Comparison of ENCODE assay signal across 8 mouse cellular contexts in genomic region chr3:54352891-54353652, GRCm38 (mm10). TPM values are rescaled to one million over a fixed set of nuclear protein-coding genes. Genes with fewer than 3 reads are reported as not detected.
DNase-seq lines count a peak whose midpoint lies in the region; TF ChIP-seq lines count a peak whose summit lies in the region.
"Had no signal": no experiment of that assay in that cellular context is flagged by ENCODE, and none has a peak within 500 bp of the region (broad histone marks: within the 10 kb centered on the region; RNA-seq: fewer than 3 reads in every experiment).

No protein-coding gene starts in this region.

- intact Hi-C loops in heart, postnatal 14 days (cut with DNase I) = loop anchor here (2.0 to 10.0 kb wide), 3 partner anchors 172 to 336 kb away; no protein-coding TSS in a partner anchor

- WGBS in embryonic facial prominence, embryonic 10.5 days = 32% methylated on average over 9 of the region's 9 CpGs
- 23% methylated on average over 9 of the region's 9 CpGs for WGBS in spleen, adult 2 months

- no peak overlapping the region for H3K27ac ChIP-seq in ES-Bruce4 (ENCODE audit: insufficient read depth, low read length)
- no peak overlapping the region for H3K27ac ChIP-seq in embryonic facial prominence, embryonic 10.5 days (replicated peaks)
- no peak overlapping the region for H3K27ac ChIP-seq in spleen, adult 2 months (ENCODE audit: insufficient read depth, low read length)
- H3K27ac ChIP-seq: hindbrain, embryonic 15.5 days had no signal

- H3K27me3 ChIP-seq in ES-Bruce4 (ENCODE audit: control insufficient read depth, insufficient read depth, low read length, poor library complexity, severe bottlenecking) = no peaks in the 10 kb centered on the region
- no peaks in the 10 kb centered on the region for H3K27me3 ChIP-seq in embryonic facial prominence, embryonic 10.5 days (replicated peaks; ENCODE audit: low read depth, poor library complexity, severe bottlenecking)
- H3K27me3 ChIP-seq in spleen, adult 2 months (ENCODE audit: control insufficient read depth, insufficient read depth, low read length) = no peaks in the 10 kb centered on the region
- H3K27me3 ChIP-seq: hindbrain, embryonic 15.5 days had no signal

- TF ChIP-seq CTCF in ES-Bruce4 (IDR thresholded peaks at IDR 0.05; ENCODE audit: low read depth, low read length) = peak; percentile 75
- peak; percentile 72; the same call in 1 of the 2 replicates for TF ChIP-seq CTCF in spleen, adult 2 months (IDR thresholded peaks at IDR 0.05; ENCODE audit: extremely low read depth, insufficient read depth, insufficient read length, insufficient replicate concordance)

- H3K9ac ChIP-seq in ES-Bruce4 (ENCODE audit: low read depth, poor library complexity, severe bottlenecking) = no peak overlapping the region
- H3K9ac ChIP-seq: hindbrain, embryonic 15.5 days had no signal

- peak; percentile 86 for DNase-seq in adrenal gland, postnatal 10 days
- peak; percentile 74 for DNase-seq in embryonic facial prominence, embryonic 10.5 days (ENCODE audit: low spot score)
- DNase-seq in heart, postnatal 14 days = peak; percentile 71 to 88
- peak; percentile 42 to 74 for DNase-seq in layer of hippocampus, adult 8-10 months (ENCODE audit: low spot score in 2 of 2)
- DNase-seq in lung, postnatal 36 days = peak; percentile 75
- peak; percentile 4 to 56 for DNase-seq in spleen, adult 2 months (ENCODE audit: low read depth in 1 of 2, low spot score in 2 of 2)

- no peaks in the 10 kb centered on the region for H3K4me1 ChIP-seq in ES-Bruce4 (ENCODE audit: control insufficient read depth, insufficient read depth, low read length)
- H3K4me1 ChIP-seq in embryonic facial prominence, embryonic 10.5 days = peaks cover 5% of the 10 kb centered on the region
- no peaks in the 10 kb centered on the region for H3K4me1 ChIP-seq in spleen, adult 2 months (ENCODE audit: control insufficient read depth, insufficient read depth, insufficient read length)

- TF ChIP-seq POLR2A in ES-Bruce4 (IDR thresholded peaks at IDR 0.05; ENCODE audit: insufficient read depth, low read length) = no peak
- TF ChIP-seq POLR2A in spleen, adult 2 months (IDR thresholded peaks at IDR 0.05; ENCODE audit: low read depth, low read length) = no peak

- TF ChIP-seq EP300 in ES-Bruce4 (IDR thresholded peaks at IDR 0.05; ENCODE audit: insufficient read depth, low read depth, low read length) = no peak

- no peaks in the 10 kb centered on the region for H3K9me3 ChIP-seq in ES-Bruce4 (replicated peaks; ENCODE audit: control insufficient read depth, insufficient read depth, low read length, poor library complexity, severe bottlenecking)
- H3K9me3 ChIP-seq in embryonic facial prominence, embryonic 10.5 days = no peaks in the 10 kb centered on the region
- H3K9me3 ChIP-seq: hindbrain, embryonic 15.5 days had no signal

- no peaks in the 10 kb centered on the region for H3K36me3 ChIP-seq in ES-Bruce4 (ENCODE audit: control insufficient read depth, insufficient read depth, low read length, poor library complexity, severe bottlenecking)
- H3K36me3 ChIP-seq in embryonic facial prominence, embryonic 10.5 days (replicated peaks) = no peaks in the 10 kb centered on the region
- H3K36me3 ChIP-seq in spleen, adult 2 months (ENCODE audit: control insufficient read depth, insufficient read depth, low read length) = no peaks in the 10 kb centered on the region
- H3K36me3 ChIP-seq: hindbrain, embryonic 15.5 days had no signal

- H3K4me3 ChIP-seq in ES-Bruce4 (ENCODE audit: low read depth, low read length) = no peak overlapping the region
- no peak overlapping the region for H3K4me3 ChIP-seq in embryonic facial prominence, embryonic 10.5 days
- H3K4me3 ChIP-seq in spleen, adult 2 months (ENCODE audit: extremely low read depth, insufficient read depth, insufficient read length) = no peak overlapping the region
- H3K4me3 ChIP-seq: hindbrain, embryonic 15.5 days had no signal

RNA-seq across cellular contexts. Expression of gene Postn, which starts 7.8 kb away (rescaled TPM):
- polyA plus RNA-seq in ES-Bruce4 (2011; ENCODE audit: insufficient read depth, insufficient read length, low read depth, missing spikeins) = 7.5 and 10.1 TPM in 2 replicates
- total RNA-seq in adrenal gland, postnatal 10 days (2021) = 100 to 1,000 TPM; 324 to 361 TPM
- 17.0 and 23.6 TPM in 2 replicates for polyA plus RNA-seq in embryonic facial prominence, embryonic 10.5 days (2016; fragmentation: Nextera tagmentation; extraction: Ambion mirVana)
- 100 to 1,000 TPM; 145 to 157 TPM for total RNA-seq in heart, postnatal 14 days (2021)
- 1 to 10 TPM; 1.2 to 2.3 (median 1.4) TPM for total RNA-seq in layer of hippocampus, adult 8-10 months (2022)
- polyA plus RNA-seq in spleen, adult 2 months (2012; rRNA removed) = 0.96 and 1.4 TPM in 2 replicates

Comparison
In these comparisons a context has a peak if more than half of its experiments do, and no peak if none do; other contexts are left out.
1. DNase-seq: peak in every context shown above with its lines; median percentile 86 in adrenal gland, postnatal 10 days; 80 in heart, postnatal 14 days; 75 in lung, postnatal 36 days; 74 in embryonic facial prominence, embryonic 10.5 days; 58 in layer of hippocampus, adult 8-10 months; 30 in spleen, adult 2 months.
2. RNA of gene Postn, which starts 7.8 kb away (total RNA-seq): 324 to 361 TPM in adrenal gland, postnatal 10 days and 145 to 157 TPM in heart, postnatal 14 days; 1.2 to 2.3 TPM in layer of hippocampus, adult 8-10 months; every median in the first group is over 10 times any median in the second.